Mouse (Mus musculus) stomach, embryonic 15.5 days (tissue): ENCODE data around the gene Klk8. TPM values are rescaled to one million over a fixed set of nuclear protein-coding genes. Genes with fewer than 3 reads are reported as not detected.

Experiments used
- ATAC-seq: fragments of 200-750 bp; cut with Nextera tagmentation; 2 replicates; pipeline ENCODE4 v1.8.0; 2017; ENCODE audit warnings: low read depth, moderate number of reproducible peaks, moderate TSS enrichment; ENCODE audit not compliant: insufficient read depth, low FRiP score
- H3K27ac ChIP-seq: fragments of 300-500 bp; sonication (generic); 2 replicates; pipeline ENCODE4 v1.5.1; 2015; ENCODE audit warnings: mild to moderate bottlenecking, inconsistent platforms
- H3K27me3 ChIP-seq: fragments of 300-500 bp; sonication (generic); replicated peaks from 2 replicates; pipeline ENCODE4 v1.6.1; 2015; ENCODE audit warnings: inconsistent platforms
- H3K36me3 ChIP-seq: fragments of 300-500 bp; sonication (generic); 2 replicates; pipeline ENCODE4 v1.6.1; 2015; ENCODE audit warnings: inconsistent platforms
- H3K4me1 ChIP-seq: fragments of 300-500 bp; sonication (generic); 2 replicates; pipeline ENCODE4 v1.6.1; 2015; ENCODE audit warnings: inconsistent platforms
- H3K4me2 ChIP-seq: fragments of 300-500 bp; sonication (generic); 2 replicates; pipeline ENCODE4 v1.6.1; 2015; ENCODE audit warnings: mild to moderate bottlenecking, inconsistent platforms
- H3K4me3 ChIP-seq: fragments of 300-500 bp; sonication (generic); replicated peaks from 2 replicates; pipeline ENCODE4 v1.5.1; 2015; ENCODE audit warnings: inconsistent platforms
- H3K9ac ChIP-seq: fragments of 300-500 bp; sonication (generic); 2 replicates; pipeline ENCODE4 v1.6.1; 2015; ENCODE audit warnings: inconsistent platforms
- H3K9me3 ChIP-seq: fragments of 300-500 bp; sonication (generic); 2 replicates; pipeline ENCODE4 v1.6.1; 2016; ENCODE audit warnings: inconsistent platforms
- WGBS: fragments of 180-500 bp; shearing (Covaris S2); methylation state at CpG from one replicate; pipeline ENCODE4 v1.1.7; 2015; 5-methylcytosine and 5-hydroxymethylcytosine counted together
- polyA plus RNA-seq: library from polyadenylated mRNA; unstranded; fragments of >200 nt; fragmentation: Nextera tagmentation; extraction: Ambion mirVana; gene quantifications from 2 replicates; pipeline ENCODE4 v1.2.1, GENCODE M21; 2015

The Klk8 gene
- polyA plus RNA-seq, 1 experiment from 2014 or later: 24.5 TPM

- Histone ChIP-seq H3K9ac (no peak overlapping the region), H3K36me3 (no peaks in the 10 kb centered on the region), H3K4me1 (no peaks in the 10 kb centered on the region), H3K9me3 (no peaks in the 10 kb centered on the region), H3K27me3 (no peaks in the 10 kb centered on the region), H3K27ac (no peak overlapping the region), H3K4me3 (no peak overlapping the region), H3K4me2 (no peak overlapping the region)
- 83% methylated on average over 4 of the region's 4 CpGs for WGBS
- no peak for ATAC-seq
These were observed 46.4 kb downstream of the Klk8 start for GRCm38 (mm10) chr7:43843801-43844200.

- Histone ChIP-seq H3K9me3 (no peaks in the 10 kb centered on the region), H3K27ac (no peak overlapping the region), H3K4me3 (no peak overlapping the region), H3K9ac (no peak overlapping the region), H3K4me1 (no peaks in the 10 kb centered on the region), H3K27me3 (no peaks in the 10 kb centered on the region), H3K36me3 (no peaks in the 10 kb centered on the region), H3K4me2 (no peak overlapping the region)
- no peak for ATAC-seq
- 86% methylated on average over 6 of the region's 6 CpGs for WGBS
These were observed 54.2 kb downstream of the Klk8 start for GRCm38 (mm10) chr7:43851616-43852015.

Other genes with a start within 250 kb of the Klk8 start
- gene Zfp658, start 235.3 kb upstream of the Klk8 start, polyA plus RNA-seq: 2.9 and 3.6 TPM in 2 replicates
- 10.3 and 11.3 TPM in 2 replicates for gene Zfp719, start 218.0 kb upstream of the Klk8 start, polyA plus RNA-seq
- not detected in 2 replicates for gene Zfp819, start 190.4 kb upstream of the Klk8 start, polyA plus RNA-seq
- gene Ceacam18, start 162.9 kb upstream of the Klk8 start, polyA plus RNA-seq: 1.1 and 2.2 TPM in 2 replicates
- gene Siglece, start 137.4 kb upstream of the Klk8 start, polyA plus RNA-seq: 1.7 and 2.0 TPM in 2 replicates
- gene Ctu1, start 125.6 kb upstream of the Klk8 start, polyA plus RNA-seq: 14.3 and 14.7 TPM in 2 replicates
- 0.21 TPM in 1 of 2 replicates, not detected in the other for gene Klk14, start 107.2 kb upstream of the Klk8 start, polyA plus RNA-seq
- gene Klk13, start 85.0 kb upstream of the Klk8 start, polyA plus RNA-seq: 2.0 and 5.5 TPM in 2 replicates
- 0.57 and 2.4 TPM in 2 replicates for gene Klk12, start 28.7 kb upstream of the Klk8 start, polyA plus RNA-seq
- gene Klk11, start 23.0 kb upstream of the Klk8 start, polyA plus RNA-seq: 4.0 and 8.7 TPM in 2 replicates
- 4.1 and 17.4 TPM in 2 replicates for gene Klk10, start 16.5 kb upstream of the Klk8 start, polyA plus RNA-seq
- gene Klk9, start 5.7 kb upstream of the Klk8 start, polyA plus RNA-seq: 0.17 and 0.77 TPM in 2 replicates
- gene Klk7, start 13.7 kb downstream of the Klk8 start, polyA plus RNA-seq: not detected in 2 replicates
- 0.18 and 0.32 TPM in 2 replicates for gene Klk6, start 26.9 kb downstream of the Klk8 start, polyA plus RNA-seq
- gene Klk5, start 44.4 kb downstream of the Klk8 start, polyA plus RNA-seq: not detected in 2 replicates
- not detected in 2 replicates for gene Klk4, start 83.6 kb downstream of the Klk8 start, polyA plus RNA-seq
- not detected in 2 replicates for gene Klk15, start 136.2 kb downstream of the Klk8 start, polyA plus RNA-seq
- 1.4 and 1.7 TPM in 2 replicates for gene Klk1b8, start 153.1 kb downstream of the Klk8 start, polyA plus RNA-seq
- gene Klk1b1, start 169.2 kb downstream of the Klk8 start, polyA plus RNA-seq: not detected in 2 replicates
- gene Klk1b9, start 178.5 kb downstream of the Klk8 start, polyA plus RNA-seq: not detected in 2 replicates
- 0.26 TPM in 1 of 2 replicates, not detected in the other for gene Klk1b11, start 198.3 kb downstream of the Klk8 start, polyA plus RNA-seq
- 0.13 TPM in 1 of 2 replicates, not detected in the other for gene Klk1b26, start 214.6 kb downstream of the Klk8 start, polyA plus RNA-seq